Mouse (Mus musculus) limb, embryonic 12.5 days (tissue): ENCODE data around the gene Gfod2. TPM values are rescaled to one million over a fixed set of nuclear protein-coding genes. Genes with fewer than 3 reads are reported as not detected.
A peak's percentile ranks its signal among the peaks of the same experiment; 100 is the strongest.

Source experiments
- ATAC-seq: fragments of 200-750 bp; cut with Nextera tagmentation; 2 replicates; pipeline ENCODE4 v1.8.0; 2017; ENCODE audit warnings: low read depth, moderate TSS enrichment; ENCODE audit not compliant: insufficient number of reproducible peaks, insufficient read depth, low FRiP score, low TSS enrichment
- H3K27ac ChIP-seq: fragments of 300-500 bp; sonication (generic); 2 replicates; pipeline ENCODE4 v1.5.1; 2016; ENCODE audit warnings: mild to moderate bottlenecking, moderate library complexity
- H3K27me3 ChIP-seq: fragments of 300-500 bp; sonication (generic); 2 replicates; pipeline ENCODE4 v1.6.1; 2016; ENCODE audit warnings: mild to moderate bottlenecking, moderate library complexity
- H3K36me3 ChIP-seq: fragments of 300-500 bp; sonication (generic); 2 replicates; pipeline ENCODE4 v1.6.1; 2016; ENCODE audit warnings: mild to moderate bottlenecking, moderate library complexity
- H3K4me1 ChIP-seq: fragments of 300-500 bp; sonication (generic); replicated peaks from 2 replicates; pipeline ENCODE4 v1.6.1; 2016
- H3K4me2 ChIP-seq: fragments of 300-500 bp; sonication (generic); 2 replicates; pipeline ENCODE4 v1.6.1; 2016; ENCODE audit warnings: mild to moderate bottlenecking, moderate library complexity
- H3K4me3 ChIP-seq: fragments of 300-500 bp; sonication (generic); replicated peaks from 2 replicates; pipeline ENCODE4 v1.5.1; 2016; ENCODE audit warnings: mild to moderate bottlenecking
- H3K9ac ChIP-seq: fragments of 300-500 bp; sonication (generic); replicated peaks from 2 replicates; pipeline ENCODE4 v1.6.1; 2016; ENCODE audit warnings: mild to moderate bottlenecking, moderate library complexity
- H3K9me3 ChIP-seq: fragments of 300-500 bp; sonication (generic); 2 replicates; pipeline ENCODE4 v1.6.1; 2016; ENCODE audit warnings: mild to moderate bottlenecking, moderate library complexity
- WGBS: fragments of 180-500 bp; shearing (Covaris S2); methylation state at CpG from one replicate; pipeline ENCODE4 v1.1.7; 2016; 5-methylcytosine and 5-hydroxymethylcytosine counted together
- polyA plus RNA-seq: library from polyadenylated mRNA; unstranded; fragments of >200 nt; fragmentation: Nextera tagmentation; extraction: Ambion mirVana; gene quantifications from 2 replicates; pipeline ENCODE4 v1.2.1, GENCODE M21; 2016

Gene Gfod2
- polyA plus RNA-seq, result 29.0 and 30.2 TPM in 2 replicates

- peak; percentile 96 for ATAC-seq
- H3K27ac ChIP-seq, result peak within 1 kb of the TSS; percentile 72
- no peaks in the 10 kb centered on the region for H3K9me3 ChIP-seq
- peaks cover 9% of the 10 kb centered on the region; the same call in 1 of the 2 replicates for H3K4me1 ChIP-seq
- peak within 1 kb of the TSS; percentile 81 for H3K4me3 ChIP-seq
- WGBS, result 4% methylated on average over 57 of the region's 57 CpGs
- peak within 1 kb of the TSS; percentile 76 for H3K9ac ChIP-seq
- no peaks in the 10 kb centered on the region for H3K27me3 ChIP-seq
- H3K36me3 ChIP-seq, result no peaks in the 10 kb centered on the region
- H3K4me2 ChIP-seq, result peak within 1 kb of the TSS; percentile 77
Observed at GRCm38 (mm10) chr8:105758277-105759108, at the start of gene Gfod2. Gfod2 (minus strand) TSS chr8:105758664.

GRCm38 (mm10) chr8:105807766-105808165 lies 49.3 kb upstream of the Gfod2 start:
- Histone ChIP-seq H3K9me3 (no peaks in the 10 kb centered on the region), H3K4me2 (no peak overlapping the region), H3K4me3 (no peak overlapping the region), H3K27ac (no peak overlapping the region), H3K9ac (no peak overlapping the region), H3K27me3 (no peaks in the 10 kb centered on the region), H3K36me3 (peaks cover 61% of the 10 kb centered on the region), H3K4me1 (no peaks in the 10 kb centered on the region)
- no peak for ATAC-seq
- WGBS, result 91% methylated on average over 5 of the region's 5 CpGs

GRCm38 (mm10) chr8:105805964-105806363 lies 47.5 kb upstream of the Gfod2 start:
- Histone ChIP-seq H3K27me3 (no peaks in the 10 kb centered on the region), H3K9me3 (no peaks in the 10 kb centered on the region), H3K4me2 (no peak overlapping the region), H3K36me3 (peaks cover 56% of the 10 kb centered on the region), H3K4me1 (no peaks in the 10 kb centered on the region), H3K4me3 (no peak overlapping the region), H3K27ac (no peak overlapping the region), H3K9ac (no peak overlapping the region)
- no peak for ATAC-seq
- WGBS, result 87% methylated on average over 1 of the region's 1 CpGs

GRCm38 (mm10) chr8:105805346-105805745 lies 46.9 kb upstream of the Gfod2 start:
- Histone ChIP-seq H3K4me3 (no peak overlapping the region), H3K27me3 (no peaks in the 10 kb centered on the region), H3K27ac (no peak overlapping the region), H3K4me1 (no peaks in the 10 kb centered on the region), H3K4me2 (no peak overlapping the region), H3K9me3 (no peaks in the 10 kb centered on the region), H3K36me3 (peaks cover 53% of the 10 kb centered on the region), H3K9ac (no peak overlapping the region)
- ATAC-seq, result no peak
- WGBS, result 81% methylated on average over 3 of the region's 3 CpGs

GRCm38 (mm10) chr8:105804797-105805196 lies 46.3 kb upstream of the Gfod2 start:
- Histone ChIP-seq H3K4me3 (no peak overlapping the region), H3K27me3 (no peaks in the 10 kb centered on the region), H3K9me3 (no peaks in the 10 kb centered on the region), H3K4me2 (no peak overlapping the region), H3K36me3 (peaks cover 57% of the 10 kb centered on the region), H3K27ac (no peak overlapping the region), H3K9ac (no peak overlapping the region), H3K4me1 (no peaks in the 10 kb centered on the region)
- ATAC-seq, result no peak
- 94% methylated on average over 7 of the region's 7 CpGs for WGBS

- ATAC-seq, result no peak
- WGBS, result 84% methylated on average over 6 of the region's 6 CpGs
Observed at GRCm38 (mm10) chr8:105801153-105801904, 42.9 kb upstream of the Gfod2 start.

GRCm38 (mm10) chr8:105799091-105799812 lies 40.8 kb upstream of the Gfod2 start:
- Histone ChIP-seq H3K27me3 (no peaks in the 10 kb centered on the region), H3K36me3 (peaks cover 50% of the 10 kb centered on the region), H3K4me1 (no peaks in the 10 kb centered on the region), H3K4me2 (no peak overlapping the region), H3K27ac (peak overlapping the region; percentile 25; the same call in 1 of the 2 replicates), H3K9ac (no peak overlapping the region), H3K9me3 (no peaks in the 10 kb centered on the region), H3K4me3 (no peak overlapping the region)
- WGBS, result 66% methylated on average over 8 of the region's 8 CpGs
- ATAC-seq, result no peak

More at GRCm38 (mm10) chr8:105801153-105801904, 42.9 kb upstream of the Gfod2 start:
- H3K4me3 ChIP-seq, result no peak overlapping the region
- no peaks in the 10 kb centered on the region for H3K27me3 ChIP-seq
- no peak overlapping the region; the same call in 1 of the 2 replicates for H3K27ac ChIP-seq
- H3K4me1 ChIP-seq, result no peaks in the 10 kb centered on the region
- peaks cover 51% of the 10 kb centered on the region for H3K36me3 ChIP-seq
- no peak overlapping the region for H3K4me2 ChIP-seq
- H3K9ac ChIP-seq, result no peak overlapping the region
- H3K9me3 ChIP-seq, result no peaks in the 10 kb centered on the region

- Histone ChIP-seq H3K27me3 (no peaks in the 10 kb centered on the region), H3K4me1 (no peaks in the 10 kb centered on the region), H3K9me3 (no peaks in the 10 kb centered on the region), H3K27ac (no peak overlapping the region), H3K4me3 (no peak overlapping the region), H3K9ac (no peak overlapping the region), H3K4me2 (no peak overlapping the region), H3K36me3 (peaks cover 47% of the 10 kb centered on the region)
- no peak for ATAC-seq
- WGBS, result 94% methylated on average over 5 of the region's 5 CpGs
Observed at GRCm38 (mm10) chr8:105798408-105798807, 39.9 kb upstream of the Gfod2 start.

- peaks cover 37% of the 10 kb centered on the region for H3K36me3 ChIP-seq
- H3K4me1 ChIP-seq, result no peaks in the 10 kb centered on the region
- no peak overlapping the region for H3K4me3 ChIP-seq
- H3K9me3 ChIP-seq, result no peaks in the 10 kb centered on the region
- ATAC-seq, result no peak
- no peak overlapping the region for H3K4me2 ChIP-seq
- H3K9ac ChIP-seq, result no peak overlapping the region
- no peak overlapping the region for H3K27ac ChIP-seq
- H3K27me3 ChIP-seq, result no peaks in the 10 kb centered on the region
- WGBS, result 93% methylated on average over 1 of the region's 1 CpGs
Observed at GRCm38 (mm10) chr8:105795785-105796184, 37.3 kb upstream of the Gfod2 start.

- Histone ChIP-seq H3K4me2 (no peak overlapping the region), H3K9ac (no peak overlapping the region), H3K27me3 (no peaks in the 10 kb centered on the region), H3K4me1 (no peaks in the 10 kb centered on the region), H3K9me3 (no peaks in the 10 kb centered on the region), H3K4me3 (no peak overlapping the region), H3K27ac (no peak overlapping the region), H3K36me3 (peaks cover 33% of the 10 kb centered on the region)
- 87% methylated on average over 3 of the region's 3 CpGs for WGBS
- ATAC-seq, result no peak
Observed at GRCm38 (mm10) chr8:105794009-105794598, 35.6 kb upstream of the Gfod2 start.
